Comparison of ENCODE assay signal across 8 mouse cellular contexts in the genomic region with DNA sequence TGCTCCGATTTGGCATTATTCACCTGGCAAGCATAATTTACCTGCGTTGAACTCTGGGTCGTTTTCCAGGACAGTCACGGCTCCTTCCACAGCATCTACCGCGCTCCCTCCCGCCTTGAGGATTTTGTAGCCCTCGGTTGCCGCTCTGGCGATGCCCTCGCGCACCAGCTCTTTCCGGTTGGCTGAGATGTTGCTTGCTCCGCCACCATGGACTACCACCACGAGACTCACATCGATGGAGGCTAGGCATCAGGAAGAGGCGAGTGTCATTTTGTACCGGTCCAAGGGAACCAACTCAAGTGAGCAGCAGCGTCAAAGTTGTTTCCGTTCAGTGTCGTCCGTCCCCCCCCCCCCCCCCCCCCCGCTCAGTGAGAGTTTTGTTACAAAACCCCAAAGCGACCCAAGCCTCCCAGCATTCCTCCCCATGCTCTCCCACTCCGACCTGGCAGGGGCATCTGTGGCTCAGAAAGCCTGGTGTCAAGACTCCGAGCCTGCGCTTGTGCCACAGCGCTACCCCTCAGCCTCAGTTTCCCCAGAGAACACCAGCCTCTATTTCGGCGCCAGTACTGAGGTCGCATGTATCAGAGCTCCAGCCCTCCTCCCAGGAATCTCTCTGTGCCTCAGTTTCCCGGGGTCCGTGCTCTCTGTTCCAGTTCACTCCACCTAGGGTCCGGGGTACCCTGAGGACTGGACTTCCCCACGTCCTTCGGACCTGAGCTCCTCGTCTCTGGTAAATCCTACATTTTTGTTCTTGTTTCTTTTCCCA. TPM values are rescaled to one million over a fixed set of nuclear protein-coding genes. Genes with fewer than 3 reads are reported as not detected.
DNase-seq lines count a peak whose midpoint lies in the region; ATAC-seq and TF ChIP-seq lines count a peak whose summit lies in the region.

No protein-coding gene starts in this region.

- 1% methylated on average over 36 of the region's 37 CpGs for WGBS in limb, embryonic 11.5 days
- WGBS in midbrain, embryonic 12.5 days, result 2% methylated on average over 34 of the region's 37 CpGs
- WGBS in stomach, embryonic 16.5 days, result 1% methylated on average over 33 of the region's 37 CpGs

- no peak for TF ChIP-seq CTCF in Patski (IDR thresholded peaks at IDR 0.05)

- peak overlapping the region; percentile 96 for H3K4me2 ChIP-seq in limb, embryonic 11.5 days (ENCODE audit: low read depth, severe bottlenecking)
- peak overlapping the region; percentile 95 for H3K4me2 ChIP-seq in midbrain, embryonic 12.5 days (replicated peaks)
- peak overlapping the region; percentile 87 for H3K4me2 ChIP-seq in stomach, embryonic 16.5 days (ENCODE audit: low read depth, low read length)

- peak overlapping the region; percentile 68 for H3K4me3 ChIP-seq in limb, embryonic 11.5 days (ENCODE audit: low read depth, low read length)
- peak overlapping the region; percentile 70 for H3K4me3 ChIP-seq in midbrain, embryonic 12.5 days
- peak overlapping the region; percentile 71 for H3K4me3 ChIP-seq in stomach, embryonic 16.5 days (replicated peaks; ENCODE audit: low read length)

- intact Hi-C loops in heart, postnatal 36 days (cut with DNase I), result no loop called here

- peak; percentile 85 for ATAC-seq in Patski
- ATAC-seq in limb, embryonic 11.5 days (ENCODE audit: insufficient number of reproducible peaks, low FRiP score, low TSS enrichment, low read depth), result peak; percentile 66
- peak; percentile 79 for ATAC-seq in midbrain, embryonic 12.5 days (ENCODE audit: low FRiP score, low read depth)
- ATAC-seq in stomach, embryonic 16.5 days (ENCODE audit: insufficient read depth, low FRiP score), result peak; percentile 68

- peaks cover 30% of the 10 kb centered on the region for H3K27me3 ChIP-seq in Patski
- no peaks in the 10 kb centered on the region for H3K27me3 ChIP-seq in limb, embryonic 11.5 days (ENCODE audit: control insufficient read depth, insufficient read depth, low read length)
- no peaks in the 10 kb centered on the region for H3K27me3 ChIP-seq in midbrain, embryonic 12.5 days
- no peaks in the 10 kb centered on the region for H3K27me3 ChIP-seq in stomach, embryonic 16.5 days (ENCODE audit: control insufficient read depth, insufficient read depth, low read length)

- DNase-seq in adrenal gland, adult (ENCODE audit: inconsistent age in 2 of 2, low spot score in 1 of 2), result peak; percentile 17 to 73
- no peak for DNase-seq in adrenal gland, adult 8-10 months
- no peak for DNase-seq in Patski (ENCODE audit: low read depth, low spot score)
- peak; percentile 50 for DNase-seq in embryo, embryonic 11 days
- peak; percentile 25 to 31 for DNase-seq in heart, postnatal 36 days
- peak; percentile 54 for DNase-seq in limb, embryonic 11.5 days (ENCODE audit: low spot score)

- CTCF ChIA-PET in Patski (lab: Charles Lee), result no interaction called here

- POLR2A ChIA-PET in Patski (lab: Charles Lee), result no interaction called here

- no peaks in the 10 kb centered on the region for H3K9me3 ChIP-seq in limb, embryonic 11.5 days (ENCODE audit: control insufficient read depth, low read length)
- H3K9me3 ChIP-seq in midbrain, embryonic 12.5 days, result no peaks in the 10 kb centered on the region
- H3K9me3 ChIP-seq in stomach, embryonic 16.5 days (replicated peaks; ENCODE audit: control insufficient read depth, low read length), result no peaks in the 10 kb centered on the region

- no peak overlapping the region for H3K27ac ChIP-seq in limb, embryonic 11.5 days (replicated peaks; ENCODE audit: low read depth, low read length)
- no peak overlapping the region for H3K27ac ChIP-seq in midbrain, embryonic 12.5 days (replicated peaks)
- H3K27ac ChIP-seq in stomach, embryonic 16.5 days (ENCODE audit: low read length), result no peak overlapping the region; the same call in 1 of the 2 replicates

- peak overlapping the region; percentile 68 for H3K9ac ChIP-seq in limb, embryonic 11.5 days (ENCODE audit: low read length)
- peak overlapping the region; percentile 72 for H3K9ac ChIP-seq in midbrain, embryonic 12.5 days (replicated peaks)
- peak overlapping the region; percentile 81 for H3K9ac ChIP-seq in stomach, embryonic 16.5 days (ENCODE audit: low read length)

- in situ Hi-C loops in Patski (cut with MboI; ENCODE audit: low pct_unique_long_range_greater_than_20kb), result no loop called here

- no peaks in the 10 kb centered on the region for H3K36me3 ChIP-seq in limb, embryonic 11.5 days (ENCODE audit: control insufficient read depth, insufficient read depth, low read length)
- no peaks in the 10 kb centered on the region for H3K36me3 ChIP-seq in midbrain, embryonic 12.5 days
- H3K36me3 ChIP-seq in stomach, embryonic 16.5 days (ENCODE audit: control insufficient read depth, insufficient read depth, low read length), result no peaks in the 10 kb centered on the region

- H3K4me1 ChIP-seq in limb, embryonic 11.5 days (ENCODE audit: control insufficient read depth, insufficient read depth, low read length), result no peaks in the 10 kb centered on the region
- H3K4me1 ChIP-seq in midbrain, embryonic 12.5 days, result peaks cover 18% of the 10 kb centered on the region
- H3K4me1 ChIP-seq in stomach, embryonic 16.5 days (ENCODE audit: control insufficient read depth, insufficient read depth, low read length), result peaks cover 2% of the 10 kb centered on the region; the same call in 1 of the 2 replicates

RNA-seq across cellular contexts. Expression of gene Asrgl1, which starts 0.5 kb away (rescaled TPM):
- total RNA-seq in adrenal gland, adult 8-10 months (2022), result 10 to 100 TPM; 12.7 to 21.8 (median 15.5) TPM
- polyA plus RNA-seq in Patski (2021), result 9.5 TPM
- total RNA-seq in heart, postnatal 36 days (2021), result 10 to 100 TPM; 24.3 to 28.4 TPM
- 19.7 and 22.8 TPM in 2 replicates for polyA plus RNA-seq in limb, embryonic 11.5 days (2014; fragmentation: Nextera tagmentation; extraction: Ambion mirVana)
- 14.5 and 15.0 TPM in 2 replicates for polyA plus RNA-seq in midbrain, embryonic 12.5 days (2016; fragmentation: Nextera tagmentation; extraction: Ambion mirVana)
- polyA plus RNA-seq in stomach, embryonic 16.5 days (2015; fragmentation: Nextera tagmentation; extraction: Ambion mirVana), result 10.2 and 11.8 TPM in 2 replicates

RNA-seq across cellular contexts. Expression of gene Scgb1a1, which starts 47.2 kb away (rescaled TPM):
- under 1 TPM in 1 of 4 experiments, not detected in 3; 0.73 TPM for total RNA-seq in adrenal gland, adult 8-10 months (2022)
- polyA plus RNA-seq in Patski (2021), result not detected
- total RNA-seq in heart, postnatal 36 days (2021), result not detected
- not detected in 2 replicates for polyA plus RNA-seq in limb, embryonic 11.5 days (2014; fragmentation: Nextera tagmentation; extraction: Ambion mirVana)
- polyA plus RNA-seq in midbrain, embryonic 12.5 days (2016; fragmentation: Nextera tagmentation; extraction: Ambion mirVana), result not detected in 2 replicates
- polyA plus RNA-seq in stomach, embryonic 16.5 days (2015; fragmentation: Nextera tagmentation; extraction: Ambion mirVana), result 0.75 and 1.3 TPM in 2 replicates

Comparison
In these comparisons a context has a peak if more than half of its experiments do, and no peak if none do; other contexts are left out.
1. DNase-seq: peak in adrenal gland, adult (2 of 2), embryo, embryonic 11 days (single experiment), heart, postnatal 36 days (2 of 2) and limb, embryonic 11.5 days (single experiment); none in adrenal gland, adult 8-10 months (single experiment) and Patski (single experiment).
2. Peak in every context shown above with its lines, with median percentiles within 50 percentile points of each other: ATAC-seq, H3K4me2 ChIP-seq, H3K4me3 ChIP-seq and H3K9ac ChIP-seq.